Mouse (Mus musculus): ENCODE measurements around the gene Ptpn14. TPM values are rescaled to one million over a fixed set of nuclear protein-coding genes. Genes with fewer than 3 reads are reported as not detected.

Ptpn14 gene
- total RNA-seq, 2 experiments from 2014 or later, result 10.6 to 12.7 TPM

DNA sequence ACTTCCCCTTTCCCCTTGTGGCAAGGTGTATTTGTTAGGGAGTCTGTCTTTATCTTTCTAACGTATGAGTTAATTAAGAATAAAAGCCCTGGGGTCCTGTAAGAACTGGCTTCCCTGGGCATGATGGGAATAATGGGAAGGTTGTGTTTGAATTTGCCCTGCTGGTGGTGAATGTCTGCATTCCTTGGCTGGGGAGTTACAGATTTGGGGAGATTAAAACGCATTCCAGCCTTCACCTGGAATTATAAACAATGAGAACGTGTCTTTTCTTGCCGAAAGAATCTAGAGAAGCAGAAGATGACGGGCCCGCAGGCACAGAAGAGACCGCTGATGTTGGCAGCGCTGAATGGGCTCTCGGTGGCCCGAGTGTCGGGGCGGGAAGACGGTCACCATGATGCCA lies 126.6 kb downstream of the Ptpn14 start:
- intact Hi-C loops (cut with DNase I), result no loop called here
- DNase-seq (ENCODE audit: low spot score in 2 of 2), result no peak

DNA sequence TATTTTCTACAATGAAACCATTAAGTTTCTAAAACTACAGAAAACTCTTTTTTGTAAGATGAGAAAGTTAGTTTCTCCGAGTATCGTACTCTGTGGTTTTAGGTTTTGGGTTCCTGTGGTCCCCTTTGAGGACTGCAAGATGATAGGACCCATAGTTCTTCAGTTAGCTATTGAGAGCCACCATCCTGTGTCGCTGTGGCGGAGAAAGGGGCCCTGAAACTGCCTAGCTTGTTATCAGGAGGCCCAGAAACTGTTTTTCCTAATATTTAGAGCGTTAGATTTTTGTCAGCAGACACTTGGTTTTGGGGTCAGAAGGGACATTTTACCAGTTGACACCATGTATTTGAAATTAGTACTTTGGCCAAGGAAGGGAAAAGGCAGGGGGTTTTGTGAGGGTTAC lies 127.7 kb downstream of the Ptpn14 start:
- intact Hi-C loops (cut with DNase I), result no loop called here

DNA sequence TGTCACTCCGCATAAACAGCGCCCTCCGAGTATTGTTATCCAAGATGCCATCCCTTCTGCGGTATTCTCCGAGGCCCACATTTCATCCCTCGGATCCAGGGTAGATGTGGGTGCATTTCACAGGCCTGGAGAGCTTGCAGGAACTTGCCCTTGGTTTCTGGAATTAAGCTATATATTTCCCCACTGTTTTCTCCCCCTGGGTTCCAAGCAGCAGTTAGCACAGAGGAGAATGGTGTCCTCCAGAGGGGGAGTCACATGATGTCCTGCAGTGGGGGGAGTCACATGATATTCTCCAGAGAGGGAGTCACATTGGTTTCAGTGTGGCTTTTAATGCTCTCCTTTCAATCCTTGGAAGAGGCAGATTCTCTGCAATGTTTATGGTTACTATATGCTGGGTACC lies 130.3 kb downstream of the Ptpn14 start:
- intact Hi-C loops (cut with DNase I), result no loop called here
- no peak for DNase-seq (ENCODE audit: low spot score in 2 of 2)

More for the DNA sequence above, 127.7 kb downstream of the Ptpn14 start:
- DNase-seq (ENCODE audit: low spot score in 2 of 2), result no peak

DNA sequence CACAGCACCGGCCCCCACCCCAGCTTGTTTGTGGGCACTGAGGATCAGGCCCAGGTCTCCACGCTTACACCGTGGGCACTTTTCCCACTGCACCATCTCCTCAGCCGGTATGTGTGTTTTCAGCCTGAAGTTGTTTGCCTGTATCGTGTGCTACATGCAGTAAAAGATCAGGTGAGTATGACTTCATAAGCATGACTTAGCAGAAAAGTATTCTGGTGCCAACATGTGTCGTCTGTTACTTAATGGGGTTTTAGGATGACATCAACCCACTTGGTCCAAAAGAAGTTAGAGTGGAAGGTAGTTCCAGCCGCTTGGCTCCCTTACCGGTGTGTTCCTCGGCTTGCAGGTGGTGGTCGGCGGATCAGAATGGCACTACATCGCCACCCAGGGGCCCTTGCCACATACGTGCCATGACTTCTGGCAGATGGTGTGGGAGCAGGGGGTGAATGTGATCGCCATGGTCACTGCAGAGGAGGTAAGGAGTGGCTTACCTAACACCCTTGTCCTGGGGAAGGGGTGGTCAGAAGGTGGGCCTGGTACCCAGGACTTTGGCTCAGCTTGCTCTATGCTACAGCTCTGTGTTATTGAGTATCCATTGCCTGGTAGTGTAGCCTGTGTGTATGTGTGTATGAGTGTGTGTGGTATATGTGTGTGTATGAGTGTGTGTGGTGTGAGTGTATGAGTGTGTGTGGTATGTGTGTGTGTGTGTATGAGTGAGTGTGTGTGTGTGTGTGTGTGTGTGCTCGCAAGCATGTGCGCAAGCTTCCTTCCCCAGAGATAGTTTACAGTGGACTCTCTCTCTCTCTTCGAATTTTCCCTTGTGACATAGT lies 132.3 kb downstream of the Ptpn14 start:
- intact Hi-C loops (cut with DNase I), result no loop called here
- no peak for DNase-seq (ENCODE audit: low spot score in 2 of 2)

DNA sequence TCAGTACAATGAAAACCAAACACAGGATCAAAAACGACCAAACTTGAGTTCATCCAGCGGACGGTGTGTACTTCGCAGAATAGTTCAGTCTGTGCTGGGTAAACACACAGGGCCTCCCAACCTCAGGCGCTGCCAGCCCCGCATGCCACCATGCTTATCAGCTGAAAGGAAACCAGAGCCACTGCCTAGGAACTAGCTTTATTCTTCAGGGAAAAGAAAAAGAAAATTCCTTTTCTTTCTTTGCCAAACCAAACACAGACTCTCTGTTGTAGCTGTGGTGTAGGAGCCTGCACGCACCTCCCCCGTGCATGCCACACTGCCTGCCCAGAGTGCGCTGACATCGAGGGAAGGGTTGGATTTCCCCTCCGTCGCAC lies 132.9 kb downstream of the Ptpn14 start:
- intact Hi-C loops (cut with DNase I), result no loop called here
- DNase-seq (ENCODE audit: low spot score in 2 of 2), result no peak

DNA sequence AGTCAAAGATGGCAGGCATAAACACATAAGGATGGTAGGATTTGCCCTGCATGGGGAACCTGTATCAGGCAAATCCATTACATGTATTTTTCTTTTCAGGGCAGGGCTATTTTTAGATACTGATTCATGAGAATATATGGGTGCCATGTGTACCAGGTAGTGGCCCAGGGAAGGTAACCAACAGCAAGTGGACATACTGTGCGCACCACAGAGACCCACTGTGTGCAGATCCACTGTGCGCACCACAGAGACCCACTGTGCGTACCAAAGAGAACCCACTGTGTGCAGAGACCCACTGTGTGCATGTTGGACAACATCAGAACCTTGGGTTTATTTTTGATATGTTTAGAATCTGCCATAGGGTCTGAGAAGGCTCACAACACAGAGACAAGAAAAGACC lies 135.7 kb downstream of the Ptpn14 start:
- DNase-seq (ENCODE audit: low spot score in 2 of 2), result no peak
- intact Hi-C loops (cut with DNase I), result no loop called here

DNA sequence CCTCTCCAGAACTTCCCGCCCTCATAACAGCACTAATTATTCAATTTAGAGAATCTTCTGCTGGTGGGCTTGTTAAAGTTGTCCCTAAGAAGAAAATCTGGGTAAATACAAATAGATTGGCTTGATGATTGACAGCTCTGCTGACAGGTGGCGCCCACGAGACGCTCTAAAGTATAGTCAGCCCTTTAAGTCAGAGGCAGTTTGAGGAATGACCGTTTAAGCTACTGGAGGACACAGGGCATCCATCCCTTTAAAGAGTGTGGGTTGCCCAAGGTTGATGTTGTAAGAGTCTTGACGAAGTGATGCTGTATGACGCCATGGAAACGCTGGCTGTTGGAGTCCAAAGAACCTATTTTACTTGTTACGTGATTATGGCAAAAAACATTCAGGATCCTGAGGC lies 136.2 kb downstream of the Ptpn14 start:
- intact Hi-C loops (cut with DNase I), result no loop called here
- no peak for DNase-seq (ENCODE audit: low spot score in 2 of 2)

DNA sequence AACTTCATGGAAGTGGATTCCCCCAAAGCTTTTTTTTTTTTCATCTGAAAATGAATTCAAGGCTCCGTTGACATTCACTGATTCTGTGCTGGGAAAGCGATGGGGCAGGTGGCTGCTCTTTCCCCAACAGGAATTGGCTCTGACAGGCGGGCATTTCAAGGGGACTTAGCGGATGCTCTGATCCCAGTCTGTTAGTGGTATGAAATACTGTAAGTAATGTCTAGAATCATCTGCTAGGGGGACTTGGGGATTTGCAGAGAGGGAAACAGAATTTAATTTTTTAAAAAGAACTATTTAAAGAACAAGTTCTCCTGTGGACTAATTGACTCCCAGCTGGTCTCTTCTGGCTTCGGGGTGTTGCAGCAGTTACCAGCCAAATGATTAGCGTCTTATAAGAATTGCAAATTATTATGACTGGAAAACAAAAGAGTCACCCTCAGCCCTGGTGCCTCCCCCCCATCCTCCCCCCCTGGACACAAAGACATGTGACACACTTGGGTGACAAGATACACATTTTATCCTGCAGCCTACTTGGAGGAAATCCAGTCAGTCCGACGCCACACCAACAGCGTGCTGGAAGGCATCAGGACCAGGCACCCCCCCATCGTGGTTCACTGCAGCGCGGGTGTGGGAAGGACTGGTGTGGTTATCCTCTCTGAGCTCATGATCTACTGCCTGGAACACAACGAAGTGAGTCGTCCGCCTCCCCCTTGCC lies 136.9 kb downstream of the Ptpn14 start:
- intact Hi-C loops (cut with DNase I), result no loop called here
- DNase-seq (ENCODE audit: low spot score in 2 of 2), result no peak

DNA sequence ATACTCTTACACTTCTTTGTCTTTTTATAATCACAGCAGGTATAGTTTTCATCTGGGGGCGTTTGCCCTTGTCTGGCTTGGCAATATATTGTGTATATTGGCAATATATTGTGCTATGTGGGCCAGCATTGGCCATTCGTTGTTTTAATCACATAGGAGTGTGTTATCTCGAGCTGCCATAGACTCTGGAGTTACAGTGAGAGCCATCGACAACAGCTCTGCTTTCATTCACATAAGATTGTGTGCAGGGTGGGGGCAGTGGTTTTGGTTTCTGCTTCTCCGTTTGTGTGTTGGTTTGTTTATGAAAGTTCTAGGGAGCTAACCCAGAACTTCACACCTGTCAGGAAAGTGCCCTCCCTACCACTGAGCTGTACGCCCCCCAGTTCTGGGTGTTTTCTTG lies 138.6 kb downstream of the Ptpn14 start:
- intact Hi-C loops (cut with DNase I), result no loop called here
- DNase-seq (ENCODE audit: low spot score in 2 of 2), result no peak

DNA sequence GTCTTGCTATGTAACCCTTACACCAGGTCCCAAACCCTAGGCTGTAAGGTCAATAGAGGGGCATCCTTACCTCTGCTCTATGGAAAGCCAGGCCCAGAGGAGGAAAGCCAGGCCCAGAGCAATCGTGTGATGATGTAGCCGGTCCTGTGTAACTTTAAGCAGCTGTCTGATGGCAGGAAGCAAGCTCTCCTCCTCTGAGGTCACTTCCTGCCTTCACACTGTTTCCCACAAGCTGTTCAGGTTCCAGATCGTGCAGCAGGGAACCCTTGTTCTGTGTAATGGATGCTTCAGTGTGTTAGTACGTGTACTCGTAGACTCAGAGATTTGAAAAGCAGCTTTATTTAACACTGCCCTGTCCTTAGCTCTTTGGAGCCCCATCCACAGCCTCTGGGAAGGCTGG lies 139.0 kb downstream of the Ptpn14 start:
- DNase-seq (ENCODE audit: low spot score in 2 of 2), result no peak
- intact Hi-C loops (cut with DNase I), result no loop called here

DNA sequence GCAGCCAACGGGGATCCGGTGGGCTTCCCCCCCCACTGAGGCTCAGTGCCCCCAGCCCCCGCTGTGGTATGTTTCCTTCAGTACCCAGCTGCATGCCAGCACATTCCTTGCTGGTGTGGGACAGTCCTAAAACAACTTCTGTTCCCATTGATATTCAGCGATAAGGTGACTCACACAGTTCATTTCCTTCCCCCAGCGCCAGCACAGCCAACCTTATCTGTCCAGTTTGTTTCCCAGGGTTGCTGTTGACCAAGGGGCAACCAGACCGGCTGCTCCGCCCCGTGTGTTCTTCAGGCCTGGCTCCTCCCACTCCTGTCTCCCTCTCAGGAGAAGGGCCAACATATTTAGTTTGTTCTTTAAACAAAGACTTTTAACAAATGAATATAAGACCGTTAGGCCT lies 139.4 kb downstream of the Ptpn14 start:
- intact Hi-C loops (cut with DNase I), result no loop called here
- DNase-seq (ENCODE audit: low spot score in 2 of 2), result no peak

DNA sequence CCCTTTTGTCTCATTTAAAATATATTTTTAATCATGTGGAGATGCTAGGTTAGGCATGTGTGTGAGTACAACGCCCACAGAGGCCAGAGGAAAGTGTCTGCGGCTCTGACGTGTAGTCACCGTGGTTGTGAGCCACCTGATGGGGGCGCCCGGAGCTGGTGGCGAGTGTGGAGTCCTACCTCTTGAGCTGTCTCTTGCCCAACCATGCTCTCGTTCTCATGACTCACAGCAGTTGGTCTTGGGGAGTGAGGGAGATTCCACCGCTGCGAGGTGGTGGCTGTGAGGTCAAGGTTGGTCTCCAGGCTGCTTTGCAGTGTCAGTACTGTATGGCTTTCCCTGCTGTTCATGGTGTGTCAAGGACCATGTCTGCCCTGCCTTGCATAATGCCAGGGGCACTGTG lies 140.0 kb downstream of the Ptpn14 start:
- intact Hi-C loops (cut with DNase I), result no loop called here
- no peak for DNase-seq (ENCODE audit: low spot score in 2 of 2)

DNA sequence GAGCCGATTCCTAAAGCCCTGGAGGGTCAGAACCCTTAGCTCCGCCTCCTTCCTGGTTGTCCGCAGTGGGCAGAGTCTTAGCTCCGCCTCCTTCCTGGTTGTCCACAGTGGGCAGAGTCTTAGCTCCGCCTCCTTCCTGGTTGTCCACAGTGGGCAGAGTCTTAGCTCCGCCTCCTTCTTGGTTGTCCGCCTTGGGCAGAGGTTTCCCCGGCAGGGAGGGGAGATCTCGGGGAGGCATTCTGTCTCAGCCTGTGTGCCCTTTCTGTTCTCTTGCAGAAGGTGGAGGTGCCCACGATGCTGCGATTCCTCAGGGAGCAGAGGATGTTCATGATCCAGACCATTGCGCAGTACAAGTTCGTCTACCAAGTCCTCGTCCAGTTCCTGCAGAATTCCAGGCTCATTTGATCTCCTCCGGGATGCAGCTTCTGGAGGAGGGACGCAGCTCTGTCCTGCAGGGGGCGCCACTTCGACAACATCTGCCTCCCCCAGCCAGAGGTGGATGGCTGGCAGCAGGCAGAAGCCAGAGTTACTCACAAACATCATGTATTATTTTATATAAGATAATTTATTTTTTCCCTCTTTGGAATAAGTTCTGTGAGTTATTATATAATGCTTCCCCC lies 141.7 kb downstream of the Ptpn14 start:
- intact Hi-C loops (cut with DNase I), result no loop called here
- no peak for DNase-seq (ENCODE audit: low spot score in 2 of 2)

DNA sequence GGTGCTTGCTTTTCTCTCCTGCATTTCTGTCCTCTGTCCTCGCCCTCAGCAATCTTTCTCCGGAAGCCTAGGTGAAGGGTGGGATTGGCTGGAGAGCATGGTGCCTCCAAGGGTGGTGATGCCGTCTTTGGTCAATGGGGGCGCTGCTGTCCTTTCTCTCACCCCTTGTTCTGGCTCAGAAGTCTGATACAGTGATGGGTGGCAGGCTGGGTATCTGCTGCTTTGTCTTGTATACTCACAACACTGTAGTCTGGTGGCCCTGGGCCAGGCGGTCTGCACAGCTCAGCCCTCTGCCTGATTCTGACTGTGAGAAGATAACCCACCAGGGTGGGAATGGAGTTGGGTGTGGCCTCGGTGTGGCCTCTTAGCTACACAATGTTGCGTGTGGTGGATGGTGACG lies 142.5 kb downstream of the Ptpn14 start:
- no peak for DNase-seq (ENCODE audit: low spot score in 2 of 2)
- intact Hi-C loops (cut with DNase I), result no loop called here

DNA sequence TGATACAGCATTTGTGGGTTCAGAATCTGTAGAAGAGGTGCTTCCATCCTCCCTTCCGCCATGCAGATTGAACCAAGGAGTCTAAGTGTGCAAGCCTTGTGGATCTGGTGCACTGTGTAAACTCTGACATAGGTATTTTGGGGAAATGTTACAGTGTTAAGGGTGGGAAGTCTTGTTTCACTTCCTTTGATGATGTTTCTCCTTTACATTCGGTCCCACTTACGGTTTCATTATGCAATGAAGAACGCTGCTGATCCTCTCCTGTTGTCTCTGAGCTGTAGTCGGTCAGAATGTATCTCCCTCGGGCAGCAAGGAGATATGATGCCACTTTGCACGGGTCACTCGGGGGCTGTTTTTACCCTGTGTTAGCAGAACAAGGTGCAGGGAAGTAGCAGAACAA lies 143.6 kb downstream of the Ptpn14 start:
- intact Hi-C loops (cut with DNase I), result no loop called here
- DNase-seq (ENCODE audit: low spot score in 2 of 2), result no peak

DNA sequence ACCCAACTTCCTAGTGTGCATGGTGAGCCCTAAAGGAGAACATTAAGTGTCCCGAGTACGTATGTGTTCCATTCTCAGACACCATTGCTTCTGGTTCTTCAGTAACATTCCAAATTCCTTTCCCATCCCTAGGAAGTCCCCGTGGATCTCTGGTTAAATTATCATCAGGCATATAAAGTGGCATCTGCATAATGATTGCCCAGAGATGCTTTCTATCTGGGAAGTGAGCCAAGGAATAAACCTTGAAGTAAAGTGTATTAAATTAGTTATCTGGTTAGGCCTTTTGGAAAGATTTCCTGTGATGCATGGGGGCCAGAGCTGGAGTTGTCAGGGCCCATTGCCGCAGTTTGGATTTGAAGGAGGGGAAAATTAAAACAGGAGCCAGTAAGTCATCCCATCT lies 144.0 kb downstream of the Ptpn14 start:
- intact Hi-C loops (cut with DNase I), result no loop called here

DNA sequence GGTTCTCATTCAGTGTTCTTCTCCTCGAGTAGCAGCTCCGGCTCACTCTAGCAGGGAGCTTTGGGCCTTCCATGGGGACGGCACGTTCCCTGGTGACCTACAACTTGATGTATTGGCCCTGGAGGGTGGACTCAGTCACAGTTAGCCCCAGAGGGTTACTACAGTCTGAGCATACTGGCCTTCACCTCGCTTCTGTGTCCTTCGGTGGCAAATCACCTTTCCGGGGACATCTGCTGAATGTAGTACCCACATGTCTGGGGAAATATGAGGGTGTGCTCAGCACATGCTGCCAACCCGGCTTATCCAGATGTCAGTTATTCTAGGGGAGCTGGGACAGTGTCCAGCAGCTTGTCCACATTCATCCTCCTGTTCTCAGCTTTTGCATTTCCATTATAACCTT lies 145.5 kb downstream of the Ptpn14 start:
- DNase-seq (ENCODE audit: low spot score in 2 of 2), result no peak
- intact Hi-C loops (cut with DNase I), result no loop called here

More for the DNA sequence above, 144.0 kb downstream of the Ptpn14 start:
- no peak for DNase-seq (ENCODE audit: low spot score in 2 of 2)

DNA sequence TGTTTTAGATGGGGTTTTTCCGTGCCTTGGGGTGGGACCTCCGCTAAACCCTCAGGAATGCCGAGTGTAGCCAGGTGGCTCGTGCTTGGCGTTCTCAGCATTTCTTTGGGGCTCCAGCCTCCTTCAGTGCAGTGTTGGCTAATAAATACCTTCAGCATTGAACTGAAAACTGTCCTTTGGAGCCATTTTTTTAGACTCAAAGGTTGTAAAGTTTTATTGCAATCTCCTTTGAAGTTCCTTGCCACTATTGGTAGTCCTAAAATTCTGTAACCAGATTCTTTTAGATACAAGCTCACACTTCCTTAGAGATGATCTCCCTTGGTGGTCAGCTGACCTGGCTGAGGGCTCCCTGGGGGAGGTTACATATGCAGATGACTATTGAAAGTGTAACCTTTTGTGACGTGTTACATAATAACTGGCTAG lies 147.4 kb downstream of the Ptpn14 start:
- DNase-seq (ENCODE audit: low spot score in 2 of 2), result no peak
- intact Hi-C loops (cut with DNase I), result no loop called here

DNA sequence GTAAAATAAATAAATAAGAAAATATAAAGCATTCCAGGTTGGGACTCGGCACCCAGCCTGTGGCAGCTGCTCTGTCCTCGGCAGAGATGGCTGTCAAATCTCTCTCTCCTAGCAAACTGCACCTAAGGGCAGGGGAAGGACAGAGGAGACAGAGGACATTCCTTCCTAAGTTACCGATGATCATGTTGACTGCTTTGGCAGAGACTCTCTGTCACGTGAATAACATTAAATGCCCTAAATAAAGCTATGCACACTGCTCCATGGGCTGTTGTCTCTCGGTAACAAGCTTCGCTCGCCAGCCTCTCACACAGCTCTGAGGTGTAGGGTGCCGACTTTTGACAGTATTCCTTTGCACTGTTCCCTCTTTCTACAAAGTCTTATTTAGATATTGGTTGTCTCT lies 148.1 kb downstream of the Ptpn14 start:
- no peak for DNase-seq (ENCODE audit: low spot score in 2 of 2)
- intact Hi-C loops (cut with DNase I), result no loop called here

DNA sequence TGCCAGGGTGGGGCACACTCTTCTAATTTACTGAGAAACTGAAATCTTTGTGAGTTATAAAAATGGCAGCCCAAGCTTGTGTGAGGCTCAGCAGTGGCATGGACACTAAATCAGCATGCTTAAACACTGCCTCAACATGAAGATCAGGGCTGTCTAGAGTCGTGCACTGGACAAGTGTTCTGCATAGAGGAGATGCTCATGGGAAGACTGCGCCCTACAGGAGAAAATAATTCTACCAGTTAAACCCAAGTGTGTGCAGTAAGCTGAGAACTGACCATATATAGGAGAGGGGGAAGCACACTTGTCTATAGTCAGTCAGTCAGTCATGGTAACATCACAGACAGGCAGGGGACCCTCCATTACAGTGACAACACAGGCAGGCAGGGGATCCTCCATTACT lies 151.1 kb downstream of the Ptpn14 start:
- no peak for DNase-seq (ENCODE audit: low spot score in 2 of 2)
- intact Hi-C loops (cut with DNase I), result no loop called here

DNA sequence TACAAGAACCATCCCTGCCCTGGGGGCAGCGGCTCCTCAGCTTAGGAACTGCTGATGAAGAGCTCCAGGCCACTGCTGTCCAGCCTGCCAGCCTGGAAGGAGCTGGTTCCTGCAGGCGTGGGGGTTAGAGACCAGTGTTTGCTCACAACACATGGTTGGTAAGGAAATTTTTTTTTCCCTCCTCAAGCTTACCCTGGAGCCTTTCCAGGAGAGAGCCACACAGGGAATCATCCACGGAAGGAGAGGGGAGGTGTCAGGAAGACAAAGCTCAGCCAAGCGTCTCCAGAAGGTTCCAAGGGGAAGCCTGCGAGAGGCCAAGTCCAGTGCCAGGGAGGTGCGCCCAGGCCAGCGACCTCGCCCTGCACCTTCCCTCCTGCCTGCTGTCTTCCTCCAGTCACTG lies 151.9 kb downstream of the Ptpn14 start:
- intact Hi-C loops (cut with DNase I), result loop anchor here (10.0 kb wide), 1 partner anchor 915 kb away; no protein-coding TSS in a partner anchor
- DNase-seq (ENCODE audit: low spot score in 2 of 2), result peak in 1 of 2 experiments; percentile 43
